Mouse (Mus musculus) kidney, adult 2 months (tissue): ENCODE data around the gene Abcb9. TPM values are rescaled to one million over a fixed set of nuclear protein-coding genes. Genes with fewer than 3 reads are reported as not detected.
A peak's percentile ranks its signal among the peaks of the same experiment; 100 is the strongest.

Source experiments
- DNase-seq: peaks from one replicate; pipeline ENCODE4 v3.0.0; 2021
- H3K27ac ChIP-seq: fragments of 200-500 bp; 2 replicates; pipeline ENCODE4 v1.5.1; 2012; ENCODE audit warnings: low read depth, low read length, control low read depth, inconsistent platforms; ENCODE audit not compliant: insufficient read depth
- H3K27me3 ChIP-seq: fragments of 200-500 bp; replicated peaks from 2 replicates; pipeline ENCODE4 v1.6.1; 2012; ENCODE audit warnings: mild to moderate bottlenecking, moderate library complexity, low read length, inconsistent platforms; ENCODE audit not compliant: control insufficient read depth, insufficient read depth
- H3K36me3 ChIP-seq: fragments of 200-500 bp; 2 replicates; pipeline ENCODE4 v1.6.1; 2012; ENCODE audit warnings: mild to moderate bottlenecking, moderate library complexity, low read length, inconsistent platforms; ENCODE audit not compliant: control insufficient read depth, insufficient read depth
- H3K4me1 ChIP-seq: fragments of 200-500 bp; 2 replicates; pipeline ENCODE4 v1.6.1; 2011; ENCODE audit warnings: low read length; ENCODE audit not compliant: control insufficient read depth, insufficient read depth
- H3K4me3 ChIP-seq: fragments of 200-500 bp; 2 replicates; pipeline ENCODE4 v1.5.1; 2011; ENCODE audit warnings: mild to moderate bottlenecking, low read depth, low read length, control low read depth; ENCODE audit not compliant: insufficient read depth
- CTCF ChIP-seq: fragments of 200-500 bp; conservative IDR thresholded peaks from 2 replicates; pipeline ENCODE4 v1.5.1; 2011; ENCODE audit warnings: low read depth, mild to moderate bottlenecking, control low read depth, low read length, moderate library complexity, mixed read lengths; ENCODE audit not compliant: insufficient read depth, insufficient read length
- POLR2A ChIP-seq: fragments of 200-500 bp; IDR thresholded peaks from one replicate; pipeline ENCODE4 v1.6.1; 2011; ENCODE audit warnings: low read depth, low read length, control low read depth
- WGBS: fragments of 180-500 bp; shearing (Covaris S2); methylation state at CpG from one replicate; pipeline ENCODE4 v1.1.7; 2018; 5-methylcytosine and 5-hydroxymethylcytosine counted together
- polyA plus RNA-seq: library from polyadenylated mRNA; depleted of rRNA; stranded (reverse); fragments of >200 nt; gene quantifications from 2 replicates; pipeline ENCODE4 v1.2.3, GENCODE M21; 2012

Gene Abcb9
- polyA plus RNA-seq, 1 experiment, result 8.1 TPM

- no peak for TF ChIP-seq CTCF
- no peak for TF ChIP-seq POLR2A
- H3K4me3 ChIP-seq, result no peak overlapping the region
- H3K4me1 ChIP-seq, result no peaks in the 10 kb centered on the region
- H3K27me3 ChIP-seq, result no peaks in the 10 kb centered on the region
- H3K27ac ChIP-seq, result no peak overlapping the region
- no peaks in the 10 kb centered on the region for H3K36me3 ChIP-seq
- no peak for DNase-seq
- 63% methylated on average over 15 of the region's 15 CpGs for WGBS
Measured at GRCm38 (mm10) chr5:124049249-124050045, 46.2 kb downstream of the Abcb9 start.

- Histone ChIP-seq H3K4me3 (no peak overlapping the region), H3K36me3 (no peaks in the 10 kb centered on the region), H3K27me3 (no peaks in the 10 kb centered on the region), H3K27ac (no peak overlapping the region), H3K4me1 (no peaks in the 10 kb centered on the region)
- DNase-seq, result no peak
- WGBS, result 74% methylated on average over 7 of the region's 7 CpGs
- TF ChIP-seq POLR2A (no peak), CTCF (no peak)
Measured at GRCm38 (mm10) chr5:124046741-124047401, 48.7 kb downstream of the Abcb9 start.

GRCm38 (mm10) chr5:124045453-124046010, 50.1 kb downstream of the Abcb9 start:
- 64% methylated on average over 11 of the region's 11 CpGs for WGBS
- no peaks in the 10 kb centered on the region for H3K36me3 ChIP-seq
- no peak for DNase-seq
- no peaks in the 10 kb centered on the region for H3K27me3 ChIP-seq
- TF ChIP-seq CTCF (no peak), POLR2A (no peak)
- H3K4me3 ChIP-seq, result no peak overlapping the region
- no peak overlapping the region for H3K27ac ChIP-seq
- H3K4me1 ChIP-seq, result no peaks in the 10 kb centered on the region

GRCm38 (mm10) chr5:124043999-124044398, 51.6 kb downstream of the Abcb9 start:
- Histone ChIP-seq H3K36me3 (no peaks in the 10 kb centered on the region), H3K27me3 (no peaks in the 10 kb centered on the region), H3K27ac (no peak overlapping the region), H3K4me3 (no peak overlapping the region), H3K4me1 (no peaks in the 10 kb centered on the region)
- TF ChIP-seq CTCF (0 out of 2 replicates have a peak, but pooled peaks have one; percentile 7), POLR2A (no peak)
- no peak for DNase-seq
- 82% methylated on average over 5 of the region's 5 CpGs for WGBS

GRCm38 (mm10) chr5:124043212-124043978, 52.2 kb downstream of the Abcb9 start:
- H3K4me3 ChIP-seq, result no peak overlapping the region
- no peak for DNase-seq
- TF ChIP-seq CTCF (no peak), POLR2A (no peak)
- H3K27me3 ChIP-seq, result no peaks in the 10 kb centered on the region
- no peaks in the 10 kb centered on the region for H3K4me1 ChIP-seq
- WGBS, result 74% methylated on average over 10 of the region's 10 CpGs
- H3K36me3 ChIP-seq, result no peaks in the 10 kb centered on the region
- H3K27ac ChIP-seq, result no peak overlapping the region

GRCm38 (mm10) chr5:124041097-124041496, 54.5 kb downstream of the Abcb9 start:
- no peak overlapping the region for H3K4me3 ChIP-seq
- 64% methylated on average over 9 of the region's 9 CpGs for whole genome bisulfite sequencing
- no peak overlapping the region for H3K27ac ChIP-seq
- H3K36me3 ChIP-seq, result no peaks in the 10 kb centered on the region
- no peaks in the 10 kb centered on the region for H3K27me3 ChIP-seq
- no peak for DNase-seq
- no peaks in the 10 kb centered on the region for H3K4me1 ChIP-seq
- TF ChIP-seq POLR2A (no peak), CTCF (no peak)

GRCm38 (mm10) chr5:124039602-124040001, 56.0 kb downstream of the Abcb9 start:
- Histone ChIP-seq H3K36me3 (no peaks in the 10 kb centered on the region), H3K27ac (no peak overlapping the region), H3K4me3 (no peak overlapping the region), H3K27me3 (no peaks in the 10 kb centered on the region), H3K4me1 (no peaks in the 10 kb centered on the region)
- no peak for TF ChIP-seq POLR2A
- no peak for TF ChIP-seq CTCF
- DNase-seq, result no peak
- WGBS, result 91% methylated on average over 6 of the region's 6 CpGs
